Mouse (Mus musculus) megakaryocyte, embryonic 14.5 days (primary cell): ENCODE measurements around the gene Fam178b. TPM values are rescaled to one million over a fixed set of nuclear protein-coding genes. Genes with fewer than 3 reads are reported as not detected.

Experiments used
- H3K27me3 ChIP-seq: replicated peaks from 2 replicates; pipeline ENCODE3; 2012; ENCODE audit warnings: inconsistent platforms
- H3K36me3 ChIP-seq: replicated peaks from 2 replicates; pipeline ENCODE3; 2012; ENCODE audit warnings: low read length, inconsistent platforms, mixed read lengths
- H3K4me1 ChIP-seq: 2 replicates; pipeline ENCODE4 v1.6.1; 2012; ENCODE audit warnings: inconsistent platforms
- H3K4me3 ChIP-seq: replicated peaks from 2 replicates; pipeline ENCODE3; 2012; ENCODE audit warnings: moderate library complexity, mild to moderate bottlenecking, inconsistent platforms
- H3K9me3 ChIP-seq: 2 replicates; pipeline ENCODE4 v1.6.1; 2012; ENCODE audit warnings: inconsistent platforms
- FLI1 ChIP-seq: IDR thresholded peaks from 2 replicates; pipeline ENCODE4 v1.6.1; 2012; ENCODE audit warnings: low read length, inconsistent platforms, mixed read lengths
- GATA1 ChIP-seq: IDR thresholded peaks from 3 replicates; pipeline ENCODE4 v1.6.1; 2012; ENCODE audit warnings: mixed read lengths, low read length, inconsistent platforms, borderline replicate concordance
- polyA plus RNA-seq: library from polyadenylated mRNA; stranded (reverse); fragments of >175 nt; gene quantifications from 2 replicates; pipeline ENCODE4 v1.2.3, GENCODE M21; 2012; ENCODE audit warnings: low replicate concordance; ENCODE audit not compliant: insufficient read depth

Fam178b gene
- polyA plus RNA-seq, 1 experiment: 2.0 TPM

DNA sequence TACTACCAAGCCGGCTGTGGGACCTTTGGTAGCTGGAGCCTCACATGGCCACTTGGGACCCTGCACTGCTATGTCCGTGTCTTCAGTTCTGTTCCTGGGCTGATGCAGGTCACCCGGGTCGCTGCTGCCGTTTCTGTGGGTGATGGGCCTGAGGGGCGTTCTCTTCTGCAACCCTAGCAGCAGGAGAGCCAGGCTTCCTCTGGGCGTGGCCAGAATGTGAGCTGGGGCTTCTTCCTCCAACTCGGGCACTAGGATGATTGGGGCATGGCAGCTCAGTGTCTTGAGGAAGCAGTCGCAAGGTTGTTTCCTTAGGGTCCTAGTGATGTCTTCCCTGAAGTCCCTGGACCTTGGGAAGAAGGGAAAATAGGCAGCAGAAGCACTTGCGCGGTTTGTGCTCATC lies 163.4 kb downstream of the Fam178b start:
- TF ChIP-seq GATA1: no peak
- no peak for TF ChIP-seq FLI1
- H3K36me3 ChIP-seq: peaks cover 91% of the 10 kb centered on the region

DNA sequence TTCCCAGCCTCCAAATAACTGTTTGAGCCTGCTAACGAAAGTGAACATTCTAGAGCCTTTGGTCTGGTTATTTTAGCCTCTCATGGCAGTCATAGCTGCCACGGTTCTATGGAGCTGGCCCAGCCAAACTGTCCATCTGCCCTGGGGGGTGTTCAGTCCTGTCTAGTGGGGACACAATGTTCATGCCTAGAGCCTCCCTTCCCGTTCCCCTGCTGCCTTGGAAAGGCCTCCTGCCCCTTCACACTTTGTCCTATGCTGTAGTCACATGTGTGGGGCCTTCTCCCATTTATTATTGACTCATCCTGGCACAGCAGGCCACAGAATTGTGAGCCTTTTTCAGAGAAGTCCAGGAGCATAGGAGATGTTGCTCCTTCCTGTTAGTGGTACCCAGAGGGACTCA lies 164.7 kb downstream of the Fam178b start:
- TF ChIP-seq FLI1 (no peak), GATA1 (no peak)
- H3K36me3 ChIP-seq: peaks cover 83% of the 10 kb centered on the region

More for the DNA sequence above, 163.4 kb downstream of the Fam178b start:
- Histone ChIP-seq H3K9me3 (no peaks in the 10 kb centered on the region), H3K4me3 (no peak overlapping the region), H3K27me3 (no peaks in the 10 kb centered on the region), H3K4me1 (peaks cover 10% of the 10 kb centered on the region)

GRCm38 (mm10) chr1:36513718-36514117 lies 169.3 kb downstream of the Fam178b start:
- Histone ChIP-seq H3K4me3 (peak overlapping the region; percentile 99), H3K27me3 (no peaks in the 10 kb centered on the region), H3K36me3 (peaks cover 50% of the 10 kb centered on the region), H3K9me3 (no peaks in the 10 kb centered on the region), H3K4me1 (peaks cover 27% of the 10 kb centered on the region)
- TF ChIP-seq FLI1 (no peak), GATA1 (no peak)

More for the DNA sequence above, 164.7 kb downstream of the Fam178b start:
- Histone ChIP-seq H3K4me3 (no peak overlapping the region), H3K27me3 (no peaks in the 10 kb centered on the region), H3K4me1 (peaks cover 19% of the 10 kb centered on the region), H3K9me3 (no peaks in the 10 kb centered on the region)

GRCm38 (mm10) chr1:36513310-36513709 lies 169.7 kb downstream of the Fam178b start:
- no peak for TF ChIP-seq GATA1
- TF ChIP-seq FLI1: no peak
- Histone ChIP-seq H3K9me3 (no peaks in the 10 kb centered on the region), H3K4me1 (peaks cover 27% of the 10 kb centered on the region), H3K27me3 (no peaks in the 10 kb centered on the region), H3K4me3 (peak overlapping the region; percentile 99), H3K36me3 (peaks cover 46% of the 10 kb centered on the region)

GRCm38 (mm10) chr1:36512966-36513280 lies 170.1 kb downstream of the Fam178b start:
- Histone ChIP-seq H3K4me3 (peak overlapping the region; percentile 99), H3K36me3 (peaks cover 46% of the 10 kb centered on the region), H3K4me1 (peaks cover 27% of the 10 kb centered on the region), H3K9me3 (no peaks in the 10 kb centered on the region), H3K27me3 (no peaks in the 10 kb centered on the region)
- TF ChIP-seq FLI1 (no peak), GATA1 (no peak)

Other genes starting within 250 kb of the Fam178b start
- gene Lman2l, start 237.9 kb downstream of the Fam178b start, polyA plus RNA-seq: 1.1 and 6.7 TPM in 2 replicates
- 7.7 and 8.4 TPM in 2 replicates for gene Cnnm4, start 211.6 kb downstream of the Fam178b start, polyA plus RNA-seq
- 9.6 and 10.5 TPM in 2 replicates for gene Cnnm3, start 171.3 kb downstream of the Fam178b start, polyA plus RNA-seq
- 2.7 and 5.6 TPM in 2 replicates for gene Ankrd23, start 146.3 kb downstream of the Fam178b start, polyA plus RNA-seq
- not detected in 2 replicates for gene Gm42417, start 143.8 kb downstream of the Fam178b start, polyA plus RNA-seq
- gene Ankrd39, start 135.7 kb downstream of the Fam178b start, polyA plus RNA-seq: 7.9 and 10.2 TPM in 2 replicates
- gene Sema4c, start 124.8 kb downstream of the Fam178b start, polyA plus RNA-seq: 1.3 TPM in 1 of 2 replicates, not detected in the other
- gene Cox5b, start 8.3 kb upstream of the Fam178b start, polyA plus RNA-seq: 541 and 3,162 TPM in 2 replicates
- gene 4933424G06Rik, start 27.0 kb upstream of the Fam178b start, polyA plus RNA-seq: not detected in 2 replicates
- 26.0 and 36.4 TPM in 2 replicates for gene Actr1b, start 31.2 kb upstream of the Fam178b start, polyA plus RNA-seq
- gene Zap70, start 78.6 kb upstream of the Fam178b start, polyA plus RNA-seq: not detected in 2 replicates